Mouse (Mus musculus): ENCODE results near the gene Ap2m1. TPM values are rescaled to one million over a fixed set of nuclear protein-coding genes. Genes with fewer than 3 reads are reported as not detected.

Gene Ap2m1
- polyA plus RNA-seq (2012; rRNA removed; ENCODE audit: low replicate concordance) = 366 and 507 TPM in 2 replicates

GRCm38 (mm10) chr16:20535296-20536080, at the start of gene Ap2m1:
TSS of gene Ap2m1 (plus strand) at chr16:20535478.

GRCm38 (mm10) chr16:20498677-20499475, 36.4 kb upstream of the Ap2m1 start, which contains the start of gene Eif2b5:
TSS of gene Eif2b5 (plus strand) at chr16:20498817.

GRCm38 (mm10) chr16:20516726-20517201, 18.5 kb upstream of the Ap2m1 start, which contains the start of gene Dvl3:
TSS of gene Dvl3 (plus strand) at chr16:20516982.

GRCm38 (mm10) chr16:20548096-20548948, 13.0 kb downstream of the Ap2m1 start, which contains the start of gene Abcf3:
TSS of gene Abcf3 (plus strand) at chr16:20548577.

GRCm38 (mm10) chr16:20589366-20589938, 54.2 kb downstream of the Ap2m1 start, which contains the start of gene Vwa5b2:
TSS of gene Vwa5b2 (plus strand) at chr16:20589471.

Other genes with a start within 250 kb of the Ap2m1 start
- 43.3 and 52.2 TPM in 2 replicates for gene Parl, start 233.1 kb upstream of the Ap2m1 start, polyA plus RNA-seq (2012; rRNA removed; ENCODE audit: low replicate concordance)
- 1.7 and 4.1 TPM in 2 replicates for gene Cyp2ab1, start 210.1 kb upstream of the Ap2m1 start, polyA plus RNA-seq (2012; rRNA removed; ENCODE audit: low replicate concordance)
- gene Abcc5, start 109.1 kb upstream of the Ap2m1 start, polyA plus RNA-seq (2012; rRNA removed; ENCODE audit: low replicate concordance) = 158 and 202 TPM in 2 replicates
- gene Eif2b5, start 36.7 kb upstream of the Ap2m1 start, polyA plus RNA-seq (2012; rRNA removed; ENCODE audit: low replicate concordance) = 33.5 and 37.2 TPM in 2 replicates
- gene Dvl3, start 18.5 kb upstream of the Ap2m1 start, polyA plus RNA-seq (2012; rRNA removed; ENCODE audit: low replicate concordance) = 18.9 and 58.4 TPM in 2 replicates
- 43.3 and 60.9 TPM in 2 replicates for gene Abcf3, start 13.1 kb downstream of the Ap2m1 start, polyA plus RNA-seq (2012; rRNA removed; ENCODE audit: low replicate concordance)
- 0.03 and 1.3 TPM in 2 replicates for gene Vwa5b2, start 54.0 kb downstream of the Ap2m1 start, polyA plus RNA-seq (2012; rRNA removed; ENCODE audit: low replicate concordance)
- gene Eef1akmt4, start 76.1 kb downstream of the Ap2m1 start, polyA plus RNA-seq (2012; rRNA removed; ENCODE audit: low replicate concordance) = 16.2 and 24.2 TPM in 2 replicates
- not detected in 2 replicates for gene Gm49333, start 76.1 kb downstream of the Ap2m1 start, polyA plus RNA-seq (2012; rRNA removed; ENCODE audit: low replicate concordance)
- 23.0 and 32.9 TPM in 2 replicates for gene Alg3, start 76.3 kb downstream of the Ap2m1 start, polyA plus RNA-seq (2012; rRNA removed; ENCODE audit: low replicate concordance)
- gene Camk2n2, start 85.8 kb downstream of the Ap2m1 start, polyA plus RNA-seq (2012; rRNA removed; ENCODE audit: low replicate concordance) = 6.2 and 7.9 TPM in 2 replicates
- 0.69 and 17.0 TPM in 2 replicates for gene Ece2, start 94.3 kb downstream of the Ap2m1 start, polyA plus RNA-seq (2012; rRNA removed; ENCODE audit: low replicate concordance)
- gene Psmd2, start 116.2 kb downstream of the Ap2m1 start, polyA plus RNA-seq (2012; rRNA removed; ENCODE audit: low replicate concordance) = 122 and 129 TPM in 2 replicates
- 409 and 459 TPM in 2 replicates for gene Eif4g1, start 132.8 kb downstream of the Ap2m1 start, polyA plus RNA-seq (2012; rRNA removed; ENCODE audit: low replicate concordance)
- gene Fam131a, start 157.8 kb downstream of the Ap2m1 start, polyA plus RNA-seq (2012; rRNA removed; ENCODE audit: low replicate concordance) = 7.6 and 18.4 TPM in 2 replicates
- gene Polr2h, start 182.2 kb downstream of the Ap2m1 start, polyA plus RNA-seq (2012; rRNA removed; ENCODE audit: low replicate concordance) = 14.3 and 27.0 TPM in 2 replicates
- gene Clcn2, start 182.3 kb downstream of the Ap2m1 start, polyA plus RNA-seq (2012; rRNA removed; ENCODE audit: low replicate concordance) = 11.8 and 49.4 TPM in 2 replicates
- gene Chrd, start 197.6 kb downstream of the Ap2m1 start, polyA plus RNA-seq (2012; rRNA removed; ENCODE audit: low replicate concordance) = 13.6 and 27.1 TPM in 2 replicates
- 4.2 and 5.3 TPM in 2 replicates for gene Thpo, start 199.0 kb downstream of the Ap2m1 start, polyA plus RNA-seq (2012; rRNA removed; ENCODE audit: low replicate concordance)

All from subcutaneous adipose tissue, adult 2 months (tissue).